Mouse (Mus musculus) 416B (cell line): ENCODE results near the gene Olfr157.
"Not testable (repeated sequence)": the region's sequence is repeated elsewhere in the genome, so short reads cannot be mapped to it uniquely, and the experiment has no call there.

ENCODE experiments used
- DNase-seq: peaks from one replicate; pipeline ENCODE4 v3.0.0; 2011; ENCODE audit warnings: low read depth

Olfr157 gene

GRCm38 (mm10) chr4:43795844-43796243 is 44.2 kb downstream of the Olfr157 start:
- DNase-seq, result not testable (repeated sequence)

- DNase-seq, result no peak
These were observed 44.7 kb downstream of the Olfr157 start for GRCm38 (mm10) chr4:43795296-43795695.
